Mouse (Mus musculus) liver, embryonic 16.5 days (tissue): ENCODE measurements around the gene Stom. TPM values are rescaled to one million over a fixed set of nuclear protein-coding genes. Genes with fewer than 3 reads are reported as not detected.

Source experiments
- ATAC-seq: fragments of 200-750 bp; cut with Nextera tagmentation; 2 replicates; pipeline ENCODE4 v1.8.0; 2017; ENCODE audit warnings: low read depth, mild to moderate bottlenecking, moderate number of reproducible peaks, moderate library complexity
- H3K27ac ChIP-seq: fragments of 300-500 bp; sonication (generic); 2 replicates; pipeline ENCODE4 v1.5.1; 2014; ENCODE audit warnings: mild to moderate bottlenecking, low read length
- H3K27me3 ChIP-seq: fragments of 300-500 bp; sonication (generic); 2 replicates; pipeline ENCODE4 v1.6.1; 2014; ENCODE audit warnings: low read depth, low read length, mixed read lengths; ENCODE audit not compliant: control insufficient read depth, insufficient read depth
- H3K36me3 ChIP-seq: fragments of 300-500 bp; sonication (generic); 2 replicates; pipeline ENCODE4 v1.6.1; 2014; ENCODE audit warnings: mild to moderate bottlenecking; ENCODE audit not compliant: control insufficient read depth, insufficient read depth
- H3K4me1 ChIP-seq: fragments of 300-500 bp; sonication (generic); 2 replicates; pipeline ENCODE4 v1.6.1; 2014; ENCODE audit warnings: low read depth, low read length, mixed read lengths; ENCODE audit not compliant: control insufficient read depth
- H3K4me2 ChIP-seq: fragments of 300-500 bp; sonication (generic); 2 replicates; pipeline ENCODE4 v1.6.1; 2014; ENCODE audit warnings: low read depth, low read length, mixed read lengths
- H3K4me3 ChIP-seq: fragments of 300-500 bp; sonication (generic); 2 replicates; pipeline ENCODE4 v1.5.1; 2014; ENCODE audit warnings: low read depth, mild to moderate bottlenecking, low read length
- H3K9ac ChIP-seq: fragments of 300-500 bp; sonication (generic); 2 replicates; pipeline ENCODE4 v1.6.1; 2014; ENCODE audit warnings: low read depth, low read length
- H3K9me3 ChIP-seq: fragments of 300-500 bp; sonication (generic); replicated peaks from 2 replicates; pipeline ENCODE4 v1.6.1; 2016; ENCODE audit warnings: low read length; ENCODE audit not compliant: control insufficient read depth
- WGBS: fragments of 180-500 bp; shearing (Covaris S2); extraction: QIAGEN DNeasy Blood & Tissue Kit; methylation state at CpG from one replicate; pipeline ENCODE4 v1.1.7; 2014; ENCODE audit not compliant: insufficient replicate concordance; 5-methylcytosine and 5-hydroxymethylcytosine counted together
- polyA plus RNA-seq: library from polyadenylated mRNA; unstranded; fragments of >200 nt; fragmentation: Nextera tagmentation; extraction: Ambion mirVana; gene quantifications from 2 replicates; pipeline ENCODE4 v1.2.1, GENCODE M21; 2015

Gene Stom
- polyA plus RNA-seq, 1 experiment from 2014 or later: 189 TPM

DNA sequence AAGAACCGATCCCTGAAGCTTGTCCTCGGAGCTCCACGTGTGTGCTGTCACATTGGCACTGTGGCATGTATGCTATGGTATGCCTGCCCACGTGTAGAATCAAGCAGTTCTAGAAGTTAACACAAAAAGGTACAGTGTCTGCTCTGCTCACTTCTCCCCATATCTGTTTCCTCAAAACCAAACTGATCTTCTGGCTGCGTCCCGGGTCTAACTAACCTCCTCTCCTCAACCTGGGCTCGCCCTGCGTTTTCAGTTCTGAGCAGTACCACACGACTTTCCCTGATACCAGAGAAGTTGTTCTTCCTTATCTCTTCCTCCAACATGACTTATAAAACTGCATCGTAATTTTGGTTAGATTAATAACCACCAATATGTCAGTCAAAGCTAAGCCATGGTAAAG lies 9.2 kb downstream of the Stom start:
- 19% methylated on average over 10 of the region's 10 CpGs for WGBS
- Histone ChIP-seq H3K4me2 (peak overlapping the region; percentile 77), H3K27me3 (no peaks in the 10 kb centered on the region), H3K36me3 (peaks cover 39% of the 10 kb centered on the region), H3K4me1 (peaks cover 86% of the 10 kb centered on the region), H3K27ac (peak overlapping the region; percentile 98), H3K9me3 (no peaks in the 10 kb centered on the region), H3K9ac (peak overlapping the region; percentile 52), H3K4me3 (peak overlapping the region; percentile 31)
- ATAC-seq: peak; percentile 72

DNA sequence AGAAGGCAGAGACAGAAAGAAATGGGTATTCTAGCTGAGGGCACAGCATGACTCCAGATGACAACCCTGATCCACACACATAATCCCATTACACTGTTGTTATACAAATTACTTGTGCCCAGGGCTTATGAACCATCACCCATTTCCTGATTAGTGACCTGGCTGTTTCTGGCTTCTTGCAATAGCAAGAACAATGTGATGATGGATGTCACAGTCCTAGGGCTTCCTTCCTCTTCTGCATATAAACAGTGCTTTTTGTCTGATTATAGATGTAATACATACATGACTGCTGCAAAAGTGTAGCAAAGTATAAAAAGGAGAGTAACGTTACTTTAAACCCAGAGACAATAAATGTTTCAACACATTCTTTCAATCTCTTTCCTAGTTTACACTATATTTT lies 9.8 kb downstream of the Stom start:
- H3K36me3 ChIP-seq: peaks cover 44% of the 10 kb centered on the region
- no peak for ATAC-seq
- peak overlapping the region; percentile 86 for H3K27ac ChIP-seq
- H3K9me3 ChIP-seq: no peaks in the 10 kb centered on the region
- WGBS: 47% methylated on average over 1 of the region's 1 CpGs
- peak overlapping the region; percentile 77 for H3K4me2 ChIP-seq
- peak overlapping the region; percentile 30 for H3K4me3 ChIP-seq
- H3K27me3 ChIP-seq: no peaks in the 10 kb centered on the region
- peak overlapping the region; percentile 47 for H3K9ac ChIP-seq
- H3K4me1 ChIP-seq: peaks cover 86% of the 10 kb centered on the region

DNA sequence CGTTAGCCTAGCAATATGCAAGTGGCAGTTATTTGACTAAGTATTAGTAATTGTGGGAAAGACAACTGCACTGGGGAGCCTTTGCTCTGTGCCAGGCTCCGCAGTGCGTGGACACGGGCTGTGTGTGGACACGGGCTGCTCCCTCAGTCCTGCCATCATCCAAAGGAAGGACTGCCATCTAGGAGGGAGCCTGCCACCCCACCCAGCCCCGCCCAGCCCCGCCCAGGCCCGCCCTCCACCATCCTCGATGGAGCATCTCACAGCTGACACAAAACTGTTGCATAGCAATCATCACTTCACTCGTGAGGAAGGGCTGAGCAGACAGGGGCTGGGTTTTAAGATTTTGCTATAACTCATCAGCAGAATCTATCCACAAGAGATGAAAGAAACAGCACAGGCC lies 10.8 kb downstream of the Stom start:
- Histone ChIP-seq H3K9me3 (no peaks in the 10 kb centered on the region), H3K27me3 (no peaks in the 10 kb centered on the region), H3K27ac (peak overlapping the region; percentile 86), H3K4me1 (peaks cover 86% of the 10 kb centered on the region), H3K4me2 (peak overlapping the region; percentile 77), H3K36me3 (peaks cover 54% of the 10 kb centered on the region), H3K4me3 (peak overlapping the region; percentile 30), H3K9ac (peak overlapping the region; percentile 47)
- WGBS: 42% methylated on average over 10 of the region's 10 CpGs
- ATAC-seq: peak; percentile 64

DNA sequence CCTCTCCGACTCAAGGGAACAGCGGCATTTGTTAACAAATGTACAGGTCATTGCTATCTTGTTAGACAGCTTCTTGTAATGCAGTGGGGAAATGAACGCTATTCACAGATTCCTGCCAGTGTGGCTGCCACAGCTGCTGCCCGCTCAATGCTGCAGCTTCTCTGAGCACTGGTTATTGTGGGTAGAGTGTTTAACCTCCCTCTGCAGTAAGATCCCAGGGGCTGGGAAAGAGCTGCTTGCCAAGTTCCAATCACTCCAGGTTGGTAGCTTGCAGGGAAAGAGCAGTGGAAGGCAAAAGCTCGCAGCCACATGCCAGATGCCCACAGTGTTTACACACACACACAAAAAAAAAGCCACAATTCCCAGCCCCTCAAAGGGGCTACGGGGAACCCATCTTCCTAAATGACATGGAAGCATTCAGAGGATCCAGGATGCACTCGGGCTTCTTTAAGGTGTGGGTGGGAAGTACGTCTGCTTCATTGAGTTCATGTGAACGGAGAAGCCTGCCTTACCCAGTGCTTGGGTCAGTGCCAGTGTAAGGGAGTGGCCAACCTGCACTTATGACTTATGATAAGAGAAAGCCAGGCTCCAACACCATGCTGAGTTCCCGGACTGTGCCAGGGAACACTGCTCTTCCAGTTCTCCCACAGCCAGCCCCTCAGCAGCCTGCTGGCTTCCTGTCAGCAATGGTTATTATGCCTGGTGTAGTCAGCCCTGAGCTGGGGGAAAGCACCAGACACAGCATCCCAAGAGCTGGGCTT lies 14.2 kb downstream of the Stom start:
- 55% methylated on average over 10 of the region's 10 CpGs for WGBS
- Histone ChIP-seq H3K4me2 (peak overlapping the region; percentile 66), H3K4me1 (peaks cover 92% of the 10 kb centered on the region), H3K27ac (peak overlapping the region; percentile 82), H3K9ac (peak overlapping the region; percentile 53), H3K4me3 (peak overlapping the region; percentile 31), H3K9me3 (no peaks in the 10 kb centered on the region), H3K27me3 (no peaks in the 10 kb centered on the region), H3K36me3 (peaks cover 77% of the 10 kb centered on the region)
- peak; percentile 75 for ATAC-seq

DNA sequence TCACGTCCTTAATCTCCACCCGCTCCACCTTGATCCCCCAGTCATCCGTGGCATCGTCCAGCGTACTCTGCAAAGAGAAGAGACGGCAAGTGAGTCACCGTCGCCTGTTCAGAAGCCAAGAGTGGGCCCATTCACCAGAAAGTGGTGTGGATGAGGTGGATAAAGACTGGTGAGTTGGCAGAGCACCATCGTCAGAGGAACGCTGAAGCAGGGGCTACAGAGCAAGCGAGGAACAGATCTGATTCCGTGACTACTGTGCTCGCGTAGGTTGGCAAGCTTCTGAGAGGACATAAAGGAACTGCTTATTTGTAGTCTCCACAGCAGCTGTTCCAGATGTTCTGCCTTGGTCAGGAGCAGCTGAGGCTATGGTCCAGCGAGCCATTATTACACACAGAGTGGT lies 16.4 kb downstream of the Stom start:
- Histone ChIP-seq H3K4me1 (peaks cover 79% of the 10 kb centered on the region), H3K9me3 (no peaks in the 10 kb centered on the region), H3K27me3 (no peaks in the 10 kb centered on the region), H3K36me3 (peaks cover 91% of the 10 kb centered on the region), H3K9ac (no peak overlapping the region), H3K4me2 (no peak overlapping the region), H3K4me3 (no peak overlapping the region), H3K27ac (no peak overlapping the region)
- no peak for ATAC-seq
- WGBS: 91% methylated on average over 15 of the region's 15 CpGs

DNA sequence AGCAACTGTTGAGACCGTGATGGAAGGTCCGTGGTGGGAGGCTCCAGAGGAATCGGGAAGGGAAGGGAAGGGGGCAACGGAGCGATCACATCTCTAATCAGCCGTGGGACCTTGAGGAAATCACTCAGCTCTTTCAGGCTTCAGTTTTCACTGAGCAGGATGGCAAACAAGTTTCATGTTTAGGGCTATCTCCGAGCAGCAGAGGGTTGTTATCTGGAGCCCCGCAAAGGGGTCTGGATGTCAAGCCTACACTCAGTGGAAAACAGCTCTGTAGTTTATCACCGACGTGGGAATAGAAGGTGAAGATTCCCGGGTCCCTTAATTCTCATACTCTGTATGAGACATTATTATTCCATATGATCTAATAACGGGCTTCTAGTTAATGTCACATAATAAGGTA lies 18.4 kb downstream of the Stom start:
- WGBS: 30% methylated on average over 12 of the region's 12 CpGs
- Histone ChIP-seq H3K27ac (peak overlapping the region; percentile 82), H3K9ac (peak overlapping the region; percentile 42; the same call in 1 of the 2 replicates), H3K36me3 (peaks cover 90% of the 10 kb centered on the region), H3K4me3 (no peak overlapping the region), H3K4me2 (peak overlapping the region; percentile 41), H3K9me3 (no peaks in the 10 kb centered on the region), H3K4me1 (peaks cover 59% of the 10 kb centered on the region), H3K27me3 (no peaks in the 10 kb centered on the region)
- ATAC-seq: peak; percentile 54

DNA sequence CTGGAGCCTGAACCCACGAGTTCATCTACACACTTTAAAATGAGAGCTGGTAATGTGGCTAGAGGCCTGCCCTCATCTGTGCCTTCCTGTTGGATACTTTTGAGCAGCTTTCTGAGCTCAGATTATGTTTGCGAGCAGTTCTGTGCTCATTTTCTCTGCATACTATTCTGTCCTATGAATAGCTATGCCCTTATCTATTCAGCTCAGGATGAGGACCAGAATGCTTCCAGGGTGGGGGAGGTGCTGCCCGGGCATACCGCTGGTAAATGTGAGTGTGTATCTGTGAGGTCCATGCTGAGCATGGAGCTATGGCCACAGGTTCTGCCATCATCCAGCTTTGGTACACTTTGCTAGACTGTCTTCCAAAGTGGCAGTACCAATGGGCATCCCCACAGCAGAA lies 19.2 kb downstream of the Stom start:
- Histone ChIP-seq H3K9me3 (no peaks in the 10 kb centered on the region), H3K27me3 (no peaks in the 10 kb centered on the region), H3K4me3 (no peak overlapping the region; the same call in 1 of the 2 replicates), H3K27ac (peak overlapping the region; percentile 82), H3K4me2 (peak overlapping the region; percentile 41), H3K36me3 (peaks cover 90% of the 10 kb centered on the region), H3K4me1 (peaks cover 51% of the 10 kb centered on the region), H3K9ac (no peak overlapping the region)
- 14% methylated on average over 4 of the region's 4 CpGs for WGBS
- peak; percentile 82 for ATAC-seq

DNA sequence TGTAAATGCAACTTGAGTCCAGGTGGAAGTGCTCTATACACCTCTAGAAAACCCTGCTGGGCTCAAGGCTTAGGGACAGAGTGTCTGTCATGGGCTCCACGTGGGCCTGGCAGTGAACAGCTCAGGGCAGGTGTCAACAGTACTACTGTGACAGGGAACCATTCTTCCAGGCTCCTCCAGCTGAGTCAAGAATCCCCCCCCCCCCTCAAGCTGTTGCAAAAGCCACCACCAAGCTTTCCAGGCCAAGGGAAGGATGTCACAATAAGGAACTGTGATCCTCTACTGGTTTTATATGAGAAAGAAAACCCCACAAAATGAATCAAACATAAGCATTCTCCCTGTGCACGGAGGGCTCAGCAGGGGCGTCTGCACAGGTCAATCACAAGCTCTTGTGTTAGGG lies 22.5 kb downstream of the Stom start:
- Histone ChIP-seq H3K4me3 (no peak overlapping the region), H3K36me3 (peaks cover 59% of the 10 kb centered on the region), H3K27me3 (no peaks in the 10 kb centered on the region), H3K4me2 (no peak overlapping the region), H3K4me1 (peaks cover 29% of the 10 kb centered on the region), H3K27ac (no peak overlapping the region), H3K9ac (no peak overlapping the region), H3K9me3 (no peaks in the 10 kb centered on the region)
- 68% methylated on average over 3 of the region's 3 CpGs for WGBS
- ATAC-seq: no peak

DNA sequence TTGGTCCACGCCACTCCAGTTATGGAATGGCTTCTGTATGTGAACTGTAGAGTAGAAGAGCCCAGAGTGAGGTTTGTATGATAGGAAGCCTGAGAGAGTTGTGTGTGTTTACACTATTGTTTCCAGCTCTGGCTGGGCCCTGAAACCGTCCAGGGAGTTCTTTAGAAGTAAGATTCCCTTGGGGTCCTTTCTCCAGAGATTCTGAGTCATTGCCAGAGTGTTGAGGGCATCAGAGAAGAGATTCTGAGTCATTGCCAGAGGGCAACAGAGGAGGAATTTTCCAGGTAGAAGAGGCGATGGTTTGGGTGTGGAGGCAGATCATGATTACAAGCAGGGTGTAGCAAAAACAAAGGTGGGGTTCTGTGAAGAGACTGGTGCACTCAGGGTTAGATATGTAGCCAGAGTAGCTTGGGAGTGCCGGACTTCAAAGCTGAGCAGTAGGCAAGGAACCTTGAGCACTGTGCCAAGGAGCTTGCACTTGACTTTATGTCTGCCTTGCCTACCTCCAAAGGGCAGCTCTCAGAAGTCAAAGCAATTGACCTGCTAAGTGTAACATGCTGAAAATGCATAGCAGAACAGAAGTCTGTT lies 26.8 kb downstream of the Stom start:
- no peak overlapping the region for H3K27ac ChIP-seq
- H3K4me1 ChIP-seq: peaks cover 5% of the 10 kb centered on the region
- WGBS: 66% methylated on average over 4 of the region's 4 CpGs
- H3K27me3 ChIP-seq: no peaks in the 10 kb centered on the region
- no peak overlapping the region for H3K9ac ChIP-seq
- H3K4me3 ChIP-seq: no peak overlapping the region
- H3K4me2 ChIP-seq: no peak overlapping the region
- ATAC-seq: no peak
- H3K36me3 ChIP-seq: peaks cover 24% of the 10 kb centered on the region
- H3K9me3 ChIP-seq: no peaks in the 10 kb centered on the region
